Mouse (Mus musculus) heart, embryonic 10.5 days (tissue): ENCODE data around the gene Slc13a4. TPM values are rescaled to one million over a fixed set of nuclear protein-coding genes. Genes with fewer than 3 reads are reported as not detected.

Experiments
- DNase-seq: peaks from one replicate; pipeline ENCODE4 v3.0.0-alpha.2; 2017; ENCODE audit warnings: low spot score
- H3K27ac ChIP-seq: fragments of 300-500 bp; sonication (generic); 2 replicates; pipeline ENCODE4 v1.5.1; 2016; ENCODE audit warnings: mild to moderate bottlenecking
- H3K27me3 ChIP-seq: fragments of 300-500 bp; sonication (generic); 2 replicates; pipeline ENCODE4 v1.6.1; 2016; ENCODE audit warnings: mild to moderate bottlenecking; ENCODE audit not compliant: poor library complexity, insufficient read depth, severe bottlenecking
- H3K36me3 ChIP-seq: fragments of 300-500 bp; sonication (generic); 2 replicates; pipeline ENCODE4 v1.6.1; 2016; ENCODE audit warnings: mild to moderate bottlenecking, moderate library complexity
- H3K4me1 ChIP-seq: fragments of 300-500 bp; sonication (generic); 2 replicates; pipeline ENCODE4 v1.6.1; 2016; ENCODE audit warnings: mild to moderate bottlenecking
- H3K4me3 ChIP-seq: fragments of 300-500 bp; sonication (generic); 2 replicates; pipeline ENCODE4 v1.5.1; 2016; ENCODE audit warnings: mild to moderate bottlenecking, moderate library complexity
- H3K9me3 ChIP-seq: fragments of 300-500 bp; sonication (generic); 2 replicates; pipeline ENCODE4 v1.6.1; 2016; ENCODE audit warnings: mild to moderate bottlenecking, moderate library complexity
- WGBS: fragments of 180-500 bp; shearing (Covaris S2); methylation state at CpG from one replicate; pipeline ENCODE4 v1.1.7; 2016; 5-methylcytosine and 5-hydroxymethylcytosine counted together
- polyA plus RNA-seq: library from polyadenylated mRNA; unstranded; fragments of >200 nt; fragmentation: Nextera tagmentation; extraction: Ambion mirVana; gene quantifications from 2 replicates; pipeline ENCODE4 v1.2.1, GENCODE M21; 2016

Gene Slc13a4
- polyA plus RNA-seq, 1 experiment from 2014 or later = 2.9 TPM

- H3K27ac ChIP-seq = no peak overlapping the region
- H3K4me3 ChIP-seq = no peak overlapping the region
- DNase-seq = no peak
- H3K4me1 ChIP-seq = no peaks in the 10 kb centered on the region
- H3K36me3 ChIP-seq = peaks cover 12% of the 10 kb centered on the region; the same call in 1 of the 2 replicates
- 58% methylated on average over 13 of the region's 13 CpGs for WGBS
- H3K9me3 ChIP-seq = no peaks in the 10 kb centered on the region
- no peaks in the 10 kb centered on the region for H3K27me3 ChIP-seq
Measured at GRCm38 (mm10) chr6:35269643-35270042, 38.3 kb downstream of the Slc13a4 start.

GRCm38 (mm10) chr6:35268711-35269110 lies 39.2 kb downstream of the Slc13a4 start:
- Histone ChIP-seq H3K27me3 (no peaks in the 10 kb centered on the region), H3K27ac (no peak overlapping the region), H3K36me3 (peaks cover 13% of the 10 kb centered on the region; the same call in 1 of the 2 replicates), H3K4me1 (no peaks in the 10 kb centered on the region), H3K4me3 (no peak overlapping the region), H3K9me3 (no peaks in the 10 kb centered on the region)
- DNase-seq = no peak
- WGBS = 92% methylated on average over 13 of the region's 13 CpGs

- Histone ChIP-seq H3K27me3 (no peaks in the 10 kb centered on the region), H3K36me3 (peaks cover 40% of the 10 kb centered on the region), H3K9me3 (no peaks in the 10 kb centered on the region), H3K27ac (no peak overlapping the region), H3K4me1 (0 out of 2 replicates have a peak, but pooled peaks cover 2% of the 10 kb centered on the region), H3K4me3 (no peak overlapping the region)
- WGBS = 77% methylated on average over 15 of the region's 15 CpGs
- DNase-seq = no peak
Measured at GRCm38 (mm10) chr6:35265580-35266278, 42.2 kb downstream of the Slc13a4 start.

DNA sequence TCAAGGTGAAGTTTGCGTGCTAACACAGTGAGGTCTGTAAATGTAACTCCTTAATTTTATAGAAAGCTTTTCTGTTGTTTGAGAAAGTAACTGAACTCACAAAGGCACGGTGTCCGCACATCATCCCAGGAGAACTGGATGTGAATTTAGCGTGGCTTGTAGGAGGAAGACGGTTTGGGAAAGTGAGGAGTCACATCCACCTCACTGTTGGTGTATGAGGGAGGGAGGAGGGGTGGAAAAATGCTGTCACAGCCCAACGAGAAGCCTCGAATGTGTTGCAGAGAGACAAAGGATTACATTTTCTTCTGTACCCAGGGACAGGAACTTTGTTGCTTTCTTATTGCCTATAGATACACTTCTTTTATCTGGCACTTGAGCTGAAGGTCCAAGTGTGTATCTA lies 47.4 kb downstream of the Slc13a4 start:
- Histone ChIP-seq H3K4me1 (peaks cover 48% of the 10 kb centered on the region), H3K27me3 (no peaks in the 10 kb centered on the region), H3K9me3 (no peaks in the 10 kb centered on the region), H3K4me3 (no peak overlapping the region), H3K27ac (peak overlapping the region; percentile 11; the same call in 1 of the 2 replicates), H3K36me3 (peaks cover 32% of the 10 kb centered on the region)
- 69% methylated on average over 7 of the region's 7 CpGs for WGBS
- DNase-seq = no peak

- 51% methylated on average over 5 of the region's 5 CpGs for WGBS
- DNase-seq = no peak
- Histone ChIP-seq H3K27ac (no peak overlapping the region), H3K9me3 (no peaks in the 10 kb centered on the region), H3K4me1 (peaks cover 58% of the 10 kb centered on the region), H3K4me3 (no peak overlapping the region), H3K27me3 (no peaks in the 10 kb centered on the region), H3K36me3 (peaks cover 32% of the 10 kb centered on the region)
Measured at GRCm38 (mm10) chr6:35259526-35259925, 48.4 kb downstream of the Slc13a4 start.

- Histone ChIP-seq H3K36me3 (peaks cover 32% of the 10 kb centered on the region), H3K27me3 (no peaks in the 10 kb centered on the region), H3K27ac (no peak overlapping the region), H3K4me3 (no peak overlapping the region), H3K9me3 (no peaks in the 10 kb centered on the region), H3K4me1 (peaks cover 64% of the 10 kb centered on the region)
- DNase-seq = no peak
- 97% methylated on average over 2 of the region's 2 CpGs for WGBS
Measured at GRCm38 (mm10) chr6:35258922-35259321, 49.0 kb downstream of the Slc13a4 start.

GRCm38 (mm10) chr6:35257626-35258190 lies 50.2 kb downstream of the Slc13a4 start:
- DNase-seq = no peak
- Histone ChIP-seq H3K4me1 (peaks cover 70% of the 10 kb centered on the region), H3K4me3 (no peak overlapping the region)

DNA sequence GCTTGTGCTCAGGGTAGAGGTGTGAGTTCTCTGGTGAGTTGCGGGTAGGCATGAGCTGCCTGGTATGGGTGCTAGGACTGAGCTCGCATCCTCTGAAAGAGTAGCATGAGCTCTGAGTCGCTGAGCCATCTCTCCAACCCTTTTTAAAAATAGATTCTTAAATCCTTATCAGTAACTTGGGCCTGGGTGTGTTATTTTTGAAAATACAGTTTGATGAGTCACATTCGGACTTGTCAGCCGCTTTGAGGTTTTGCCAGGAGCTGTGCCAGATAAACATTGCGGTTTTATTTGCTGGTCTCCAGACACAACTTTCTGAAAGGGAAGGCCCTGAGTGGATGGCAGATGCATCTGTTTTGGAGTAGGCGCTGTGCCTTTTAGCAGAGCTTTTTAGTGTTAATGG lies 51.2 kb downstream of the Slc13a4 start:
- peak; percentile 83 for DNase-seq
- Histone ChIP-seq H3K27me3 (no peaks in the 10 kb centered on the region), H3K4me1 (peaks cover 76% of the 10 kb centered on the region), H3K9me3 (no peaks in the 10 kb centered on the region), H3K27ac (peak overlapping the region; percentile 14; the same call in 1 of the 2 replicates), H3K36me3 (peaks cover 12% of the 10 kb centered on the region), H3K4me3 (peak overlapping the region; percentile 10; the same call in 1 of the 2 replicates)
- WGBS = 25% methylated on average over 7 of the region's 7 CpGs

More at GRCm38 (mm10) chr6:35257626-35258190, 50.2 kb downstream of the Slc13a4 start:
- WGBS = 79% methylated on average over 13 of the region's 13 CpGs
- Histone ChIP-seq H3K27me3 (no peaks in the 10 kb centered on the region), H3K9me3 (no peaks in the 10 kb centered on the region), H3K36me3 (peaks cover 21% of the 10 kb centered on the region), H3K27ac (no peak overlapping the region; the same call in 1 of the 2 replicates)

DNA sequence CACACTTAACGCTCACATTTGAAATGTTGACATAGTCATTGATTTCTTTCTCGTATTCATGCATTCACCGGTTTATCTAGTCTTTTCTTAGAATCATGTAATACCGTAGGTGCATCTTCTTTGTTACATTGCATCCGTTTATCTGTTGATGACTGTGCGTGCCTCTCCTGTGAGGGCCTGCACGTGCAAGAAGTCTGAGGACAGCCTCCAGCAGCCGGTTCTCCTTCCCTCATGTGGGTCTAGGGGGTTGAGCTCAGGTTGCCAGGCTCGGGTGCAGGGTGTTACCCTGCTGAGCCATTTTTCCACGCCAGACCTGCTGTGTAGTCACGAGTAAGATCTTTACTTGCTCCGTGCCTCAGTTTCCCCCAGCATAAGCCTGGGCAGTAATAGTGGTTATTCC lies 52.9 kb downstream of the Slc13a4 start:
- Histone ChIP-seq H3K36me3 (no peaks in the 10 kb centered on the region), H3K9me3 (no peaks in the 10 kb centered on the region), H3K27ac (peak overlapping the region; percentile 98; the same call in 1 of the 2 replicates), H3K27me3 (no peaks in the 10 kb centered on the region), H3K4me1 (peaks cover 69% of the 10 kb centered on the region), H3K4me3 (peak overlapping the region; percentile 90)
- WGBS = 59% methylated on average over 12 of the region's 12 CpGs
- no peak for DNase-seq

DNA sequence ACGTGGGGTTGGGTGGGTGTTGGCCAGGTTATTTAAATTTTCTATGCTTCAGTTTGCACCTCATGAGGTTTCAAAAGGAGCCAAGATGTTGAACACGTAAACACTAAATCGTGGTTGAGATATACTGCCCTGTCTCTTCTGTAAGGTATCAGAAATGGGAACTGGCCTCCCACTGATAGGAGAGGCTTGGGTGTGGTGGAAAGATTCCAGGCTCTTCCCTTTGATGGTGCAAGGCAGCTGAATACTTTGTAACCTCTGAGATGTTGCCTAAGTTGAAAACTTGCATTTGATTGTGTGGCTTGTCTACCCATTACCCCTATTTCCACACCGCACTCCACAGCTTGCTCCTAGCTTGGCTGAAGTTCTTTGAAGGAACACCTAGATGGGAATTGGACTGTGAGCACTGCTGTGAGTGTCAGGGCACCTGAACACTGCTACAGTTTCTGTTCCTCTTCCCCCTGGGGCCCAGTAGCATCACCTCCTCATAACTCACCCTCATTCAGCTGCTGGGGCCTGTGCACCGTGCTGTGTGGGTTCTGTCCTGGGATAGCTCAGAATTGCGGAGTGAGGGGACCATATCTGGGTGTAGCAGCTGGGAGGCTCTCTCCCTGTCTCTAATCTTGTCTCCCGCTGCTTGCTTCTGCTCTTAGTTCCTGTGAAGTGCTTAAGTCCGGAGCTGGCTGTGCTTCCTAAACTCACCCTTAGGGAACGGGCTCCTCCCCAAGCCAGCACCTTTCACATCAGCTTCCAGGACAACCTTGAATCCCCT lies 53.6 kb downstream of the Slc13a4 start:
- H3K4me1 ChIP-seq = peaks cover 62% of the 10 kb centered on the region
- peak overlapping the region; percentile 90 for H3K4me3 ChIP-seq
- H3K27me3 ChIP-seq = no peaks in the 10 kb centered on the region
- H3K36me3 ChIP-seq = no peaks in the 10 kb centered on the region
- H3K27ac ChIP-seq = peak overlapping the region; percentile 98
- H3K9me3 ChIP-seq = no peaks in the 10 kb centered on the region
- WGBS = 18% methylated on average over 9 of the region's 9 CpGs
- DNase-seq = peak; percentile 82

DNA sequence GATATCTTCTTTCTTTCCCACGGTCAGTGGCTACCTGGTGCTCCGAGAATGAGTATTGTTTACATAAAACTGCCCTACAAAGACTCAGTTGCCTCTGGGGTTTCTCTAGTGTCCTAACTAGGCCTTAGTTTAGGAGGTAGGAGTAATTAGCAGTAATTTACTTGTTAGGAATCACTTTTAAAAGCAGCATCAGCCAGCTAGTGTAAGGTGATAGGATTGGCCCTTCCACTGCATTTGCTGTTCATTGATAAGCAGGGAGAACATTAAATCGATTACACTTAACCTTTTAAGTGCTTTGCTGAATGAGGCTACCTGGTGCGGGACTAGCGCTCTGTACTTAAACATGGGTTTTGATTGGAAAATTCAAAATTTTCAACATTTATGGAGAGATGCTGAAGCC lies 54.5 kb downstream of the Slc13a4 start:
- Histone ChIP-seq H3K36me3 (no peaks in the 10 kb centered on the region), H3K4me1 (peaks cover 55% of the 10 kb centered on the region), H3K9me3 (no peaks in the 10 kb centered on the region), H3K4me3 (peak overlapping the region; percentile 90), H3K27me3 (no peaks in the 10 kb centered on the region), H3K27ac (peak overlapping the region; percentile 98)
- WGBS = 33% methylated on average over 5 of the region's 5 CpGs
- DNase-seq = no peak

DNA sequence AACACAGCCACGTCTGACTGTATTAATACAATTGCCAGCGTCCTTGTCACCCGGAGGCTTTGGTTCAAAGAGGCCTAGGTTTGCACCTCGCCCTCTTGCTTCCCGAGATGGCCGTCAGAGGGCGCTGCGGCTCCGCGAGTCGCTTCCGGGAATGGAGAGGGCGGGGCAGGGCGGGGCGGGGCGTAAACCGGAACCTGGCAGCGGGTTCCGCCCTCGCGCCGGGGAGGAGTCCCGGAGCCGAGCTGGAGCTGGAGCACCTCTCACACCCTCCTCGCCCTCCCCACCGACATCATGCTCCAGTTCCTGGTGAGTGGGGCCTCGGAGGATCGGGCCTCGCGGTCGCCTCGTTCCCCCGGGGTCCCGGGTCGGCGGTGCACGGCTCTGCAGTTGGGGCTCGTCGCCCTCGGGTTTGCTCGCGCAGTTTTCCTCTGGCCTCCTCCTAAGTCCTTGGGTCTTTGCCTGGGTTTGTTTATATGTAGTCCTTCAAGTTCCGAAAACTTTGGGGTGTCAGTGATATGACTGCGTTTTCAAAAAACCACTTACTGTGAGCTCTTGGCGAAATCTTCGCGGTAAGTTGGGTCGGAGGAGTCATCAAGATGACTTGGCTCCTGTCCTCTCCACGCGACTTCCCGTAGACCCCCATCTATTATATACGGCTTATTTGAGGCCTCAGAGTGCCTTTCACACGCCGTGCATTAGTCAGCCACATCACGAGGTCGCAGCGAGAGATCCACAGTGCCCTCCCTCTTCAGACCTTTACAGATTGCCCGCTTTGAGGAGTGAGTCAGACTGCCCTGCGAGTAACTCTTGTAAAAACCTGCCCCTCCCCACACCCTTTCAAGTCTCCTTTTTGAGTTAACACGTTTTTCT lies 55.2 kb downstream of the Slc13a4 start:
- no peaks in the 10 kb centered on the region for H3K9me3 ChIP-seq
- DNase-seq = peak; percentile 96
- WGBS = under 1% methylated on average over 59 of the region's 60 CpGs

More for the DNA sequence above, 55.2 kb downstream of the Slc13a4 start:
- H3K4me3 ChIP-seq = peak overlapping the region; percentile 90
- H3K4me1 ChIP-seq = peaks cover 50% of the 10 kb centered on the region
- no peaks in the 10 kb centered on the region for H3K27me3 ChIP-seq
- no peaks in the 10 kb centered on the region for H3K36me3 ChIP-seq
- H3K27ac ChIP-seq = peak overlapping the region; percentile 98
